Mouse (Mus musculus): ENCODE measurements around the gene Ip6k2. TPM values are rescaled to one million over a fixed set of nuclear protein-coding genes. Genes with fewer than 3 reads are reported as not detected.

Gene Ip6k2
- polyA plus RNA-seq, 1 experiment = 93.8 TPM

- Histone ChIP-seq H3K27ac (ENCODE audit: insufficient read depth, low read length) (no peak within 1 kb of the TSS; the same call in 1 of the 2 replicates), H3K4me1 (ENCODE audit: control insufficient read depth, insufficient read depth, low read length) (0 out of 2 replicates have a peak, but pooled peaks cover 3% of the 10 kb centered on the region)
- peak; percentile 44; the same call in 1 of the 2 replicates for TF ChIP-seq CTCF (IDR thresholded peaks at IDR 0.05; ENCODE audit: borderline replicate concordance, insufficient read depth, low read length)
- peak; percentile 71 for TF ChIP-seq POLR2A (IDR thresholded peaks at IDR 0.05; ENCODE audit: low read depth, low read length)
Observed at GRCm38 (mm10) chr9:108808163-108808665, 24.6 kb downstream of the Ip6k2 start, which contains the start of gene Nckipsd. Nckipsd (plus strand) TSS chr9:108808368.

DNA sequence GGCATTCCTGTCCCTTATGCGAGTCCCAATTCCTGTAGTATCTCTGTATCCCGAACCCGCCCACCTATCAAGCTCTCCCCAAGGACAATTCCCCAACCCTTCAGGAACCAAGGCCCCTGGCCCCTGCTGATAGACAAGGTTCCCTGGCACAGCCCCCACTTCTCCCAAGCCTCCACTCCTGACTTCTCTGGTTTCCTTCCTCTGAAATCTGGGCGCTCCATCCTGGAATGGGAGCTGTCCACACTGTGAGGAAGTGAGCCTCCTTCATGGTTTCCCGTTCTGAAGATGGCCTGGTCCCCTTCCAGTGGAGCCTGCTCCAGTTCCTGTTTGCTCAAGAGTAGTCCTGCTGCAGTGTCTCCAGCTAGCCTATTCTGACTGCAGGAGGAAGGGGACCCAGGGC is 25.6 kb downstream of the Ip6k2 start:
- 0 out of 2 replicates have a peak, but pooled peaks cover 3% of the 10 kb centered on the region for H3K4me1 ChIP-seq (ENCODE audit: control insufficient read depth, insufficient read depth, low read length)
- peak overlapping the region; percentile 57 for H3K4me3 ChIP-seq (ENCODE audit: insufficient read depth, low read length)
- H3K27ac ChIP-seq (ENCODE audit: insufficient read depth, low read length) = no peak overlapping the region
- TF ChIP-seq CTCF (IDR thresholded peaks at IDR 0.05; ENCODE audit: borderline replicate concordance, insufficient read depth, low read length) (no peak), POLR2A (IDR thresholded peaks at IDR 0.05; ENCODE audit: low read depth, low read length) (no peak)

More at GRCm38 (mm10) chr9:108808163-108808665, 24.6 kb downstream of the Ip6k2 start, which contains the start of gene Nckipsd:
- H3K4me3 ChIP-seq (ENCODE audit: insufficient read depth, low read length) = peak within 1 kb of the TSS; percentile 57

DNA sequence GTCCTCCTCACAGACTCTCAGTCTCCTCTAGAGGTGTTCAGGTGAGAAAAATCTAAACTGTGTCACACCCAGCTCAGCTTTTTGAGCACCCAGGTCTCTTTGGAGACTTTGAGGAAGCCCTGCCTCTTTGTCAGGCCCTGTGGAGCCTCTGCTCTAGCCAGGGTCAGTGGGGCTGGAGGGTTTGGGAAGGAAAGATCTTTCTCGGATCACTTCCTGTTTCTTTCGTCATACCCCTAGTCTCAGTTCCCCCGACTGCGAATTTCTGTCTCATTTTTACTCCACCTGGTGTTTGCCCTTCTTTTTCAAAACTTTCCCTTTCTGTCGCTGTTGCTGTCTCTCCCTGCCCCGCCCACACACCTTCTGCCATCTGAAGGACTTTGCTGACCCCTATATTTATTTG is 26.1 kb downstream of the Ip6k2 start:
- Histone ChIP-seq H3K4me3 (ENCODE audit: insufficient read depth, low read length) (no peak overlapping the region), H3K27ac (ENCODE audit: insufficient read depth, low read length) (no peak overlapping the region), H3K4me1 (ENCODE audit: control insufficient read depth, insufficient read depth, low read length) (0 out of 2 replicates have a peak, but pooled peaks cover 3% of the 10 kb centered on the region)
- TF ChIP-seq POLR2A (IDR thresholded peaks at IDR 0.05; ENCODE audit: low read depth, low read length) (no peak), CTCF (IDR thresholded peaks at IDR 0.05; ENCODE audit: borderline replicate concordance, insufficient read depth, low read length) (no peak)

- Histone ChIP-seq H3K4me3 (ENCODE audit: insufficient read depth, low read length) (no peak overlapping the region), H3K27ac (ENCODE audit: insufficient read depth, low read length) (no peak overlapping the region), H3K4me1 (ENCODE audit: control insufficient read depth, insufficient read depth, low read length) (0 out of 2 replicates have a peak, but pooled peaks cover 3% of the 10 kb centered on the region)
- TF ChIP-seq CTCF (IDR thresholded peaks at IDR 0.05; ENCODE audit: borderline replicate concordance, insufficient read depth, low read length) (no peak), POLR2A (IDR thresholded peaks at IDR 0.05; ENCODE audit: low read depth, low read length) (no peak)
Observed at GRCm38 (mm10) chr9:108810516-108810915, 26.9 kb downstream of the Ip6k2 start.

GRCm38 (mm10) chr9:108815557-108815956 is 32.0 kb downstream of the Ip6k2 start:
- no peak overlapping the region for H3K4me3 ChIP-seq (ENCODE audit: insufficient read depth, low read length)
- H3K27ac ChIP-seq (ENCODE audit: insufficient read depth, low read length) = no peak overlapping the region
- TF ChIP-seq POLR2A (IDR thresholded peaks at IDR 0.05; ENCODE audit: low read depth, low read length) = no peak
- TF ChIP-seq CTCF (IDR thresholded peaks at IDR 0.05; ENCODE audit: borderline replicate concordance, insufficient read depth, low read length) = no peak
- H3K4me1 ChIP-seq (ENCODE audit: control insufficient read depth, insufficient read depth, low read length) = no peaks in the 10 kb centered on the region

DNA sequence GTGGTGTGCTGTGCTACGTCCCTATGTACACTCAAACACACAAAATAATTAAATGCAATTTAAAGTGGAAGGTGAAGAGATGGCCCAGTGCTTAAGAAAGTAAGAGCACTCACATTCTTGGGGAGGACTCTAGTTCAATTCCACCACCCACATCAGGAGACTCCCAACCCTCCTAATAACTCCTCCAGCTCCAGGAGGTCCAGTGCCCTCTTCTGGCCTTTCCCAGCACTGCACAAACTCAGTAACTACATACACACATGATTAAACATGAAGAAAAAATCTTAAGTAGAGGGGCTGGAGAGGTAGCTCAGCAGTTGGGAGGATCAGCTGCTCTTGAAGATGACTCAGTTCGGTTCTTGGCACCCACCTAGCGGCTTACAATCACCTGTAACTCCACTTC is 35.9 kb downstream of the Ip6k2 start:
- H3K27ac ChIP-seq (ENCODE audit: insufficient read depth, low read length) = no peak overlapping the region
- no peak for TF ChIP-seq POLR2A (IDR thresholded peaks at IDR 0.05; ENCODE audit: low read depth, low read length)
- peak; percentile 48; the same call in 1 of the 2 replicates for TF ChIP-seq CTCF (IDR thresholded peaks at IDR 0.05; ENCODE audit: borderline replicate concordance, insufficient read depth, low read length)
- H3K4me1 ChIP-seq (ENCODE audit: control insufficient read depth, insufficient read depth, low read length) = no peaks in the 10 kb centered on the region
- H3K4me3 ChIP-seq (ENCODE audit: insufficient read depth, low read length) = no peak overlapping the region

- no peak overlapping the region for H3K4me3 ChIP-seq (ENCODE audit: insufficient read depth, low read length)
- TF ChIP-seq CTCF (IDR thresholded peaks at IDR 0.05; ENCODE audit: borderline replicate concordance, insufficient read depth, low read length) (no peak), POLR2A (IDR thresholded peaks at IDR 0.05; ENCODE audit: low read depth, low read length) (no peak)
- no peaks in the 10 kb centered on the region for H3K4me1 ChIP-seq (ENCODE audit: control insufficient read depth, insufficient read depth, low read length)
- no peak overlapping the region for H3K27ac ChIP-seq (ENCODE audit: insufficient read depth, low read length)
Observed at GRCm38 (mm10) chr9:108820077-108820476, 36.5 kb downstream of the Ip6k2 start.

DNA sequence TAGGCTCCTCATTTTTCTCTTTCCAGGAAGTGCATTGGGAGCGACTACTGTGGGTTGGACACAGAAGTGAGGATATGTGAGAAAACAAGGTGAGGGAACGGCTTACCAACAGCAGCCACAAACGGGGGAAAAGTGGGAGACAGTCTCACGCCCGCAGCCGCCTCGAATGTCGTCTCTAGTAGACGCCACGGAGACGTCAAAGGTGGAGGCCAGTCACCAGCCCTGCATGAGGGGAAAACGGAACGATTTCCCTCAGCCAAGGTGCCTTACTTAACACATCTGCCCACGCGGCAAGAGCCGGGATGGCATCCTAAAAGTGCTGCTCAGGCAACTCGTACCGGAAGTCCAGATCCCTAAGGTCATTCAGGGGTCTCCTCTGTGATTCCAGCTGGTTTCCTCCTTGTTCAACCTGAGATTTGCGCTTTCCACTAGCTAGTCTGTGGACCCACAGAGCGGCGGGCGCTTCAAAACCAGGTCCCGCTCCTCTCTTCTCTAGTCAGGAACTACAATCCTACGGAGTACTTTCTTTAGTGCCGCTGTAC is 40.6 kb downstream of the Ip6k2 start:
- TF ChIP-seq POLR2A (IDR thresholded peaks at IDR 0.05; ENCODE audit: low read depth, low read length) = no peak
- no peak for TF ChIP-seq CTCF (IDR thresholded peaks at IDR 0.05; ENCODE audit: borderline replicate concordance, insufficient read depth, low read length)
- H3K27ac ChIP-seq (ENCODE audit: insufficient read depth, low read length) = no peak overlapping the region
- H3K4me3 ChIP-seq (ENCODE audit: insufficient read depth, low read length) = no peak overlapping the region
- H3K4me1 ChIP-seq (ENCODE audit: control insufficient read depth, insufficient read depth, low read length) = no peaks in the 10 kb centered on the region

DNA sequence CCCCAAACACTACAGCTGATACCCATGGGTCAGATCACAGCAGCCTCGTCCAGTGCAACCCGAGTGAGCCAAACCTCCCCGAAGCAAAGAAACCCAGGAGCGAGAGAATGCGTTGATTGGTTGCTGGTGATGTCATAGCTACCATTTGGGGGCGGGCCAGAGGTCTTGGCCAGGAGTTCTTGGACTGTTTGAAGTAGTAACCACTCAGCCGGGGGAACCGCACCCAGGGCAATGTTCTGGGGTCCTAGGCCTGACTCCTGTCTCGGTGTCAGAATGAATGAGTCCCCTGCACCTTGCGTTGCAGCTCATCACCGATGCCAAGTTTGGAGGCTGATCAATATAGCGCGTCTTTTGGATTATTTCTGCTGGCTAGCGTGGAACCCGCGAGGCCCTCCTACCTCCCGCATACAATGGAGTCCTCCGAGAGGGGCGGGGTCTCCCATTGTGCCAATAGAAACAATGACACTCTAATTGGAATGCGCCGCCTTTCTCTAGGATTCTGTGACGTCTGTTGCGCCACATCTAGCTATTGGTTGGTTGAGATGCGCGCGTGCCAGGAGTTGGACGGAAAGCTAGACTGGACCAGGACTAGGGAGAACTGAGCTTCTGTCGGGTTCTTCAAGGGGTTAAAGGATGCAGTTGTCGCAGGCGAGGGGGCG is 41.3 kb downstream of the Ip6k2 start:
- no peak overlapping the region for H3K4me3 ChIP-seq (ENCODE audit: insufficient read depth, low read length)
- no peak overlapping the region for H3K27ac ChIP-seq (ENCODE audit: insufficient read depth, low read length)
- TF ChIP-seq CTCF (IDR thresholded peaks at IDR 0.05; ENCODE audit: borderline replicate concordance, insufficient read depth, low read length) (no peak), POLR2A (IDR thresholded peaks at IDR 0.05; ENCODE audit: low read depth, low read length) (no peak)
- no peaks in the 10 kb centered on the region for H3K4me1 ChIP-seq (ENCODE audit: control insufficient read depth, insufficient read depth, low read length)

Data from embryonic fibroblast, embryonic 13.5 days (primary cell).